Mouse (Mus musculus) stomach, adult 2 months (tissue): ENCODE measurements around the gene Sh2d4b. TPM values are rescaled to one million over a fixed set of nuclear protein-coding genes. Genes with fewer than 3 reads are reported as not detected.

Experiments used
- polyA plus RNA-seq: library from polyadenylated mRNA; depleted of rRNA; stranded (reverse); fragments of >200 nt; gene quantifications from 2 replicates; pipeline ENCODE4 v1.2.3, GENCODE M21; 2012; rRNA removed

Gene Sh2d4b
- polyA plus RNA-seq, result 0.03 TPM in 1 of 2 replicates, not detected in the other

DNA sequence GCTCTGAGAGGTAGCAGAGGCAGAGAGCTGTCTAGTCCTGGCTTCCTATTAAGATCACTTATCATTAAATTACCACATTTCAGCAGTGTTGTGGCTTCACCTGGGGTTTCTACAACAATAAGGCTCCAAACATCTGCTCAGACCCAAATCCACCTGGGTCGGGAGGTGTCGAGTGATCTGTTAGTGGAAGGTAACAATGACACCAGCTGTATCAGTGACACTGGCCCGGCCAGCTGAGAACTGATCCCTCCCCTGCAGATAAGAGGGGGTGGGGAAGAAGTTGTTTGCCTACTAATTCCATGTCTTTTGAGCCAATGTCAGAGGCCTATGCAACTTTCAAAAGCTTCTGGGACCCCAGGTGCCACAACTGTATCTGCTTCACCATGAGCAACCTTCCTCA is at the start of gene Sh2d4b:
Sh2d4b (minus strand) TSS at position 71 of the 400 bp plus-strand sequence.

Other genes starting within 250 kb of the Sh2d4b start
- gene Tspan14, start 73.5 kb upstream of the Sh2d4b start, polyA plus RNA-seq, result 22.8 and 28.0 TPM in 2 replicates
- gene Fam213a, start 120.5 kb upstream of the Sh2d4b start, polyA plus RNA-seq, result 3.7 and 4.7 TPM in 2 replicates
- not detected in 2 replicates for gene Dydc2, start 175.9 kb upstream of the Sh2d4b start, polyA plus RNA-seq
- not detected in 2 replicates for gene Dydc1, start 179.6 kb upstream of the Sh2d4b start, polyA plus RNA-seq
- 0.09 and 0.13 TPM in 2 replicates for gene Mat1a, start 211.8 kb upstream of the Sh2d4b start, polyA plus RNA-seq
- not detected in 2 replicates for gene Sftpa1, start 238.5 kb upstream of the Sh2d4b start, polyA plus RNA-seq